Mouse (Mus musculus) T-helper 1 cell (primary cell): Measurements from ENCODE around the gene Tent5a.

Experiments
- in situ Hi-C: fragments of 300-600 bp; cut with MboI, MseI; formaldehyde crosslinking; loops from one replicate; pipeline ENCODE4 v1.15.1; 2025; ENCODE audit warnings: high pct_unique_total_duplicates

Gene Tent5a

GRCm38 (mm10) chr9:85316122-85316521 lies 11.0 kb downstream of the Tent5a start:
- in situ Hi-C loops: no loop called here

GRCm38 (mm10) chr9:85312473-85312872 lies 14.7 kb downstream of the Tent5a start, which contains the start of gene Gm11114:
TSS of gene Gm11114 (plus strand) at chr9:85312773.
- in situ Hi-C loops: no loop called here

- in situ Hi-C loops: no loop called here
Observed at GRCm38 (mm10) chr9:85303378-85303777, 23.8 kb downstream of the Tent5a start.

- in situ Hi-C loops: no loop called here
Observed at GRCm38 (mm10) chr9:85302849-85303248, 24.3 kb downstream of the Tent5a start.

- in situ Hi-C loops: no loop called here
Observed at GRCm38 (mm10) chr9:85274114-85274513, 53.0 kb downstream of the Tent5a start.
